Mouse (Mus musculus): Measurements from ENCODE around the gene Syncrip.

DNA sequence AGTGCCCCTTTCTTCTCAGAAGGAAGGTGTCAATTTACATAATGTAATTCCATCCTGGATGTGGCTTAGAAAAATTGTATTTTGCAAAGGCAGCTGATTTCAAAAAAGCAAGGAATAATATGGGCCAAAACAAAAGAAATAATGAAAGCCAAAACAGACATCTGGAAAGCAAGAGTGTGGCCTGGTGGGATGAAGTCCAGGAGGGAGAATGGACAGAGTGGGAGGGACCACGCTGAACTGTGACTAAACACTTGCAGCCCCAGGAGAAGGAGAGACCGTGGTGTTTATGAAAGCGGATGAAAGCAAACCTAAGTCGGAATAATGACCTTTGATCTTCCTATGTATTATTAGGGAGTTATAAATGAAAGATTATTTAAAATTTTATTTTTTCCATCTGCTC is 45.6 kb upstream of the Syncrip start:
- TF ChIP-seq NELFE (IDR thresholded peaks at IDR 0.05; ENCODE audit: low read depth, low read length) (no peak), MAX (IDR thresholded peaks at IDR 0.05; ENCODE audit: low read length) (no peak), CTCF (IDR thresholded peaks at IDR 0.05 in 2 of 3, conservative IDR thresholded peaks at IDR 0.05 in 1 of 3; ENCODE audit: control insufficient read depth in 1 of 3, insufficient read depth in 1 of 3, low read depth in 2 of 3, low read length in 3 of 3, poor library complexity in 1 of 3, severe bottlenecking in 1 of 3) (no peak), RCOR1 (IDR thresholded peaks at IDR 0.05; ENCODE audit: low read depth, low read length) (no peak), KAT2A (conservative IDR thresholded peaks at IDR 0.05; ENCODE audit: low read depth, low read length) (no peak), ETS1 (IDR thresholded peaks at IDR 0.05; ENCODE audit: low read depth, low read length) (no peak), HCFC1 (IDR thresholded peaks at IDR 0.05; ENCODE audit: low read depth, low read length) (no peak)

Data from MEL (cell line).